Mouse (Mus musculus) cerebellum, adult 11-12 months (tissue): Measurements from ENCODE around the gene Eef1akmt1.
A peak's percentile ranks its signal among the peaks of the same experiment; 100 is the strongest.

ENCODE experiments used
- DNase-seq: peaks from one replicate; pipeline ENCODE4 v3.0.0; 2022

Gene Eef1akmt1

DNA sequence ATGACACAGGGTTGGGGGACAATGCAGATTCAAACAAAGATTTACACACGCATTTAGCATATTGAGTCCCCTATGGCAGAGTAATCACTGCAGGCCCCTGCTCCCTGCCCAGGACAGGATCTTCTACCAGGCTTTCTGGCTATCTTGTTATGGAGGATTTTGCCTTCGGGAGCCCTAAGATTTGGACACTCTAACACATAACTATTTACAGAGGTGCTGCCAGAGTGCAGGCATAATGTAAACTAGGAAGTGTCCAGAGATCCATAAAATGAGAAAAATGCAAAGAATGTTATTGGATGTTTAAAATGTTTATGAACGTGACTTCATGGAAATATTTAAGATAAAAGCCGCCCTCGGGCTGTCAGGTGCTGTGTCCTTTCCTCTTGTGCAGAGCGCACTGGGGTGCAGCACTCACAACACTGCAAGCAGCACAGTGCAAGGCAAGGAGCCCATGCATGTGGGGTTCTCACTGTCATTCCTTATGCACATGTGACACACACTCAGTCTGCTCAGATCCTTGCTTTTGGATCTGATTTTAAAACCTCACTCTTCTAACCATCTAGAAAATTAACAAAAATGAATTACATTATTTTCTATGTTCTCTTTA is 56.2 kb downstream of the Eef1akmt1 start:
- DNase-seq = no peak

DNA sequence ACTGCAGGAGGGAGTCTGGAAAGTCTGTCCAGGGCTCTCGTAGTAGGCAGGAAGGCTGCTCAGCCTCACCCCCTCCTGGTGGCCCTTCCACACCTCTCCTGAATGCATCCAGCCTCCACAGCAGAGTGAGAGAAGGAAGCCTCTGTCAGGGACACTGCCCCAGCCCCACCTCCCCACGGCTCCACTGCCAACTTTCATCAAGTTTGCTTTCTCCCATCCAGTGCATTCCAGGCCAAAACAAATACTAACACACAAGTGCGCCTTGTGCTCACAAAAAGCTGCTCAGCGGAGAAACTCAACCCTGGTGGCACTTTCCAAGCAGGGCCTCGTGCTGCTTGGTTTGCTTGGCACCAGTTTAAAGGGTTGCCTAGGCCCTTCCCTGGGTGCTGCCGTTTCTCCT is 61.9 kb downstream of the Eef1akmt1 start:
- DNase-seq = no peak

DNA sequence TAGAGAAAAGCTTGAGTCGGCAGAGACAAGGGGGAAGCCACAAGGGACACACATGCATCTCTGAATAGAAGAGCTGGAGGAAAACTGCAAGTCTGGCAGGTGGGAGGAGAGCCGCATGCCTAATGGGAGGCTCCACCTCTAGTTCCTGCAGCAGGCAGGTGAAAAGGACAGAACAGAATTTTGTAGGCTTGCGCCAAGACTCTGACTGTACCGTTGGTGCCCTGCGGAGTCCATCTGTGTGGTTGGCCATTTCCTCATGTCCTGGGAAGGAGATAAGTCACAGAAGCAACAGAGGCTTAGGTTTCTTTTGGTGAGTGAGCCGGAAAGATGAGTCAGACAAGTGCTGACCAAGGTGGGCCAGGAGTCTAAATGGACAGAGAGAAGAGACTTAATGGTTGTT is 67.7 kb downstream of the Eef1akmt1 start:
- DNase-seq = peak; percentile 96
